Mouse (Mus musculus) hindbrain, embryonic 15.5 days (tissue): ENCODE data around the gene Serpinf2. TPM values are rescaled to one million over a fixed set of nuclear protein-coding genes. Genes with fewer than 3 reads are reported as not detected.
A peak's percentile ranks its signal among the peaks of the same experiment; 100 is the strongest.

Experiments used
- ATAC-seq: fragments of 200-750 bp; cut with Nextera tagmentation; 2 replicates; pipeline ENCODE4 v1.8.0; 2017; ENCODE audit warnings: low read depth, moderate number of reproducible peaks, moderate TSS enrichment; ENCODE audit not compliant: low FRiP score
- H3K27ac ChIP-seq: fragments of 300-500 bp; sonication (generic); replicated peaks from 2 replicates; pipeline ENCODE4 v1.5.1; 2015; ENCODE audit warnings: mild to moderate bottlenecking, inconsistent platforms
- H3K27me3 ChIP-seq: fragments of 300-500 bp; sonication (generic); 2 replicates; pipeline ENCODE4 v1.6.1; 2015; ENCODE audit warnings: control low read depth, inconsistent platforms
- H3K36me3 ChIP-seq: fragments of 300-500 bp; sonication (generic); 2 replicates; pipeline ENCODE4 v1.6.1; 2015; ENCODE audit warnings: control low read depth, inconsistent platforms
- H3K4me1 ChIP-seq: fragments of 300-500 bp; sonication (generic); replicated peaks from 2 replicates; pipeline ENCODE4 v1.6.1; 2015; ENCODE audit warnings: control low read depth, inconsistent platforms
- H3K4me2 ChIP-seq: fragments of 300-500 bp; sonication (generic); 2 replicates; pipeline ENCODE4 v1.6.1; 2015; ENCODE audit warnings: moderate library complexity, mild to moderate bottlenecking, inconsistent platforms
- H3K4me3 ChIP-seq: fragments of 300-500 bp; sonication (generic); 2 replicates; pipeline ENCODE4 v1.5.1; 2015; ENCODE audit warnings: mild to moderate bottlenecking, inconsistent platforms
- H3K9ac ChIP-seq: fragments of 300-500 bp; sonication (generic); 2 replicates; pipeline ENCODE4 v1.6.1; 2015; ENCODE audit warnings: inconsistent platforms
- H3K9me3 ChIP-seq: fragments of 300-500 bp; sonication (generic); 2 replicates; pipeline ENCODE4 v1.6.1; 2016; ENCODE audit warnings: control low read depth, inconsistent platforms
- WGBS: fragments of 180-500 bp; shearing (Covaris S2); methylation state at CpG from one replicate; pipeline ENCODE4 v1.1.7; 2015; 5-methylcytosine and 5-hydroxymethylcytosine counted together
- polyA plus RNA-seq: library from polyadenylated mRNA; unstranded; fragments of >200 nt; fragmentation: Nextera tagmentation; extraction: Ambion mirVana; gene quantifications from 2 replicates; pipeline ENCODE4 v1.2.1, GENCODE M21; 2015

The Serpinf2 gene
- polyA plus RNA-seq, 1 experiment from 2014 or later, result 0.26 TPM

DNA sequence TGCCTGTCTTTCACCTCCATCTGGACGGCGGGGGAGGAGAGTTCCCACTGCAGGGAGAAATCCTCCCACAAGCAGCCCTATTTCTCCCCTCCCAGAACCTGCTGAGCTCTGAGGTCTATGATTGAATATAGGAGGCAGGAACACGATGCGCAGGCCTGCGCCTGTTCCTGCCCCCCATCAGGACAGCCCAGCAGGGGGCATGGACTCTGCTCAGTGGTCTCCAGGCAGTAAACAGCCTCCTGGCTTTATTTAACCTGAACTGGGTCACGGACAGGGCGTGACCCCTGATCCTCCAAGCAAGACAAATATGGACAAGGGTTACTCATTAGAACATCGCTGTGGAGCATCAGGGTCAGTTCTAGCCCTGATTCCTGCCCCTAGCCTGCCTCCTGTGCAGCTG is 4.3 kb upstream of the Serpinf2 start:
- no peak overlapping the region for H3K4me2 ChIP-seq

DNA sequence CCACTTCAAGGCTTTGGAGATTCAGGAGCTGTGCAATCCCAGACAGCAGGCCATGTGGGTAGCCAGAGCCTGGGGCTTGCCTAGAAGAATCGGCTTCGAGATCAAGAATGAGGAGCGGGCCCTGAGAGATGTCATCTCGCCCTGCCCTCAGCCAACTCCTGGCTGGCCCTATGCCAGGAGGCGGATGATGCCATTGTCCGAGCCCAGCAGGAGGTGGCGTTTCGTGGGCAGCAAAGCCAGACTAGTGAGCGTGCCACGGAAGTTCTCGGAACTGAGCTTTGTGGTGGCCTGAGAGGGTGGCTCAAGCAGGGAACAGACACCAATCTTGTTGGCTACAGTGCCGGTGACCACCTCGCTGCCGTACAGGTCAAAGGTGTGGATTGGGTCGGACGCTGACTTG is 2.2 kb upstream of the Serpinf2 start:
- 62% methylated on average over 16 of the region's 16 CpGs for WGBS
- H3K9ac ChIP-seq, result no peak overlapping the region
- no peak overlapping the region for H3K4me2 ChIP-seq
- no peak overlapping the region for H3K27ac ChIP-seq
- peaks cover 23% of the 10 kb centered on the region; the same call in 1 of the 2 replicates for H3K36me3 ChIP-seq
- H3K9me3 ChIP-seq, result no peaks in the 10 kb centered on the region
- no peaks in the 10 kb centered on the region for H3K27me3 ChIP-seq
- ATAC-seq, result no peak
- no peak overlapping the region for H3K4me3 ChIP-seq
- no peaks in the 10 kb centered on the region for H3K4me1 ChIP-seq

More for the DNA sequence above, 4.3 kb upstream of the Serpinf2 start:
- Histone ChIP-seq H3K4me3 (no peak overlapping the region), H3K27me3 (no peaks in the 10 kb centered on the region), H3K9ac (no peak overlapping the region), H3K4me1 (no peaks in the 10 kb centered on the region), H3K9me3 (no peaks in the 10 kb centered on the region), H3K27ac (no peak overlapping the region), H3K36me3 (peaks cover 36% of the 10 kb centered on the region)
- 33% methylated on average over 8 of the region's 8 CpGs for WGBS
- no peak for ATAC-seq

DNA sequence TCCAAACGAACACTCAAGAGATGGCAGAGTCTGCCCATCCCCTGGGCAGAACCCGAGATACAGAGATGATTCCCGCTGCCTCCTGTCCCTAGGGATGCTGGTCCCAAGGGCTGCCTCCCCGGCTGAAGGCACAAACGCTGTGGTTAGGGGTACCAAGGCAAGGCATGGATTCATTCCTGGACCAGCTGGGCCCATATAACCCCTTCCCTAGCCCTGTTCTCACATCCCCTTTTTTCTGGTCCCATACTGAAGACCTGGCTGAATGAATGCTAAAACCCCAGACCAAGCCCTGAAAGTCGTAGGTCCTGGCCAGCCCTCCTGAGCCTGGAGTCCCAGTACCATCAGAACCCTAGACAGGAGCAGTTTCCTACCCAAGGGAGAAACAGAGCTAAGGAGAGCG is 1.6 kb upstream of the Serpinf2 start:
- no peak overlapping the region for H3K27ac ChIP-seq
- peaks cover 23% of the 10 kb centered on the region; the same call in 1 of the 2 replicates for H3K36me3 ChIP-seq
- H3K4me3 ChIP-seq, result no peak overlapping the region
- no peaks in the 10 kb centered on the region for H3K4me1 ChIP-seq
- no peaks in the 10 kb centered on the region for H3K27me3 ChIP-seq
- H3K4me2 ChIP-seq, result no peak overlapping the region
- WGBS, result 89% methylated on average over 7 of the region's 7 CpGs
- no peaks in the 10 kb centered on the region for H3K9me3 ChIP-seq
- ATAC-seq, result no peak
- no peak overlapping the region for H3K9ac ChIP-seq

DNA sequence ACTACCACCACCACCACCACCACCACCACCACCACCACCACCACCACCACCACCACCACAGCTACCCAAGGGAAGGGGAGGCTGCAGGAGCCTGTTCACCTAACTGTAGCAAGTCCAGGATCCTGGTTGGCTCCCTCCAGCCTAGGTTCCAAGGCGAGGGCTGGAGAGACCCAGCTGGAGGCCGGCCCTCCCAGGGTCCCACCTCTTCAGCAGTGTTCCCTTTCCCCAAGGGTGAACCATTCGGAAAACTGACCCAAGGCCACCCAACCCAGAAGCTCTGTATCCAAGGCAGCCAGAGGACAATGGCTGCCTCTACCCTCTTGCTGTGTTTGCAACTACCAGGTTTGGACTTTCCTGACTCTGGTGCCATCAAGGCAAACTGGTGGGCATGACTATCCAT is 560 bp upstream of the Serpinf2 start:
- Histone ChIP-seq H3K36me3 (peaks cover 16% of the 10 kb centered on the region; the same call in 1 of the 2 replicates), H3K9ac (no peak overlapping the region), H3K4me3 (no peak overlapping the region), H3K27ac (no peak overlapping the region), H3K4me2 (no peak overlapping the region), H3K27me3 (no peaks in the 10 kb centered on the region), H3K9me3 (no peaks in the 10 kb centered on the region), H3K4me1 (no peaks in the 10 kb centered on the region)
- no peak for ATAC-seq
- 87% methylated on average over 3 of the region's 3 CpGs for WGBS

DNA sequence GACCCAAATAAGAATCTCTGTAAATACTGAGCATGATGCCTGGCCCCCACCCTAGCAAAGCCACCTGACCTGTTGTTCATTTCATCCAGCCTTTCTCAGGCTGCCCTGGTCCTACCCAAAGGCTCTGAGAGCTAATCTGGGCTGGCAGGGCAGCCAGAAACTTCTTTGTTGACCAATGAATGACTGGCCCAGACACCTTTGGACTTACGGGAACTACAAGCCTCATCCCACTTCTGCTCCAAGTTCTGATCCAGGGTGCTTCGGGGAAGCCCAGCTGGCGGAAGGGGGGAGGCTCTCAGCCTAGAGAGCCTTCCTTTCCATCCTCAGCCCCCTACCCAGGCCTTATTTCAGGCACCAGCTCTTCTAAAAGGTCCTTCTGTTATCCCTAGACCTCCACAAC is 587 bp downstream of the Serpinf2 start:
- H3K9me3 ChIP-seq, result no peaks in the 10 kb centered on the region
- no peak overlapping the region for H3K4me2 ChIP-seq
- no peak overlapping the region for H3K27ac ChIP-seq
- H3K9ac ChIP-seq, result no peak overlapping the region
- no peak for ATAC-seq
- WGBS, result 90% methylated on average over 3 of the region's 3 CpGs
- H3K4me3 ChIP-seq, result no peak overlapping the region
- no peaks in the 10 kb centered on the region for H3K27me3 ChIP-seq
- no peaks in the 10 kb centered on the region for H3K4me1 ChIP-seq
- H3K36me3 ChIP-seq, result peaks cover 11% of the 10 kb centered on the region; the same call in 1 of the 2 replicates

DNA sequence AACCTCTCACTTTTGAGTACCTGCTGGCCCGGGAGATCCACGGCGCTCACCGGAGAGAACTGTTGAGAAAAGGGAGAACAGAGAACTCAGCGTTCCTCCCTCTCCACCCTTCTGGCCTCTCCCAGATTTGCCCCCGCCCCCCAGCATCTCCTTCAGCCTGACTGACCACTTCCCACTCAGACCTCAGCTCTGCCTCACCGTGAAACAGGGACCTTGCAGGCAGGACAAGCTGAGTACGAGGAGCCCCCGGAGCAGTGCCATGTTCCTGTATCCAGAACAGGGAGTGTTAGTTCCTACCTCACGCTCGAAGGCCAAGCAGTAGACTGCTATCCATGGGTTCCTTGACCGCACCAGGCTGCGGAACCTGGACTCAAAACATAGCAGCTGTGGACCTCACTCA is 1.2 kb downstream of the Serpinf2 start:
- no peak overlapping the region for H3K9ac ChIP-seq
- H3K9me3 ChIP-seq, result no peaks in the 10 kb centered on the region
- no peak overlapping the region for H3K4me2 ChIP-seq
- no peaks in the 10 kb centered on the region for H3K4me1 ChIP-seq
- 92% methylated on average over 13 of the region's 13 CpGs for WGBS
- H3K36me3 ChIP-seq, result peaks cover 8% of the 10 kb centered on the region; the same call in 1 of the 2 replicates
- H3K4me3 ChIP-seq, result no peak overlapping the region
- no peak for ATAC-seq
- H3K27me3 ChIP-seq, result no peaks in the 10 kb centered on the region
- no peak overlapping the region for H3K27ac ChIP-seq

DNA sequence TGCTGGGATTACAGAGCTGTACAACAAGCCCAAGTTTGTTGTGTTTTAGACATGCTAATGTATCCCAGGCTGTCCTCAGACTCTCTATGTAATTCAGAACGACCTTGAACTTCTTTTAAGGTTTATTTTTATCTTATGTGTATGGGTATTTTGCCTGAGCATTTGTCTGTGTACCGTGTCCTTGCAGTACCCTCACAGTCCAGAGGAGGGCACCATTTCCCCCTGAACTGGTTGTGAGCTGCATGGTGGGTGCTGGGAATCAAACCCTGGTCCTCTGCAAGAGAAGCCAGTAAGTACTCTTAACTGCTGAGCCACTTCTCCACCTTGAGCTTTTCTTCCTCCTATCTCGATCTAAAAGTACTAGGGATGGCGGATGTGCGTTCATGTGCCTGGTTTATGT is 5.3 kb downstream of the Serpinf2 start:
- no peak overlapping the region for H3K9ac ChIP-seq
- H3K36me3 ChIP-seq, result no peaks in the 10 kb centered on the region
- H3K27ac ChIP-seq, result no peak overlapping the region
- ATAC-seq, result no peak
- no peaks in the 10 kb centered on the region for H3K9me3 ChIP-seq
- H3K27me3 ChIP-seq, result no peaks in the 10 kb centered on the region
- no peak overlapping the region for H3K4me3 ChIP-seq
- H3K4me1 ChIP-seq, result 0 out of 2 replicates have a peak, but pooled peaks cover 4% of the 10 kb centered on the region
- 92% methylated on average over 5 of the region's 5 CpGs for WGBS
- H3K4me2 ChIP-seq, result no peak overlapping the region

DNA sequence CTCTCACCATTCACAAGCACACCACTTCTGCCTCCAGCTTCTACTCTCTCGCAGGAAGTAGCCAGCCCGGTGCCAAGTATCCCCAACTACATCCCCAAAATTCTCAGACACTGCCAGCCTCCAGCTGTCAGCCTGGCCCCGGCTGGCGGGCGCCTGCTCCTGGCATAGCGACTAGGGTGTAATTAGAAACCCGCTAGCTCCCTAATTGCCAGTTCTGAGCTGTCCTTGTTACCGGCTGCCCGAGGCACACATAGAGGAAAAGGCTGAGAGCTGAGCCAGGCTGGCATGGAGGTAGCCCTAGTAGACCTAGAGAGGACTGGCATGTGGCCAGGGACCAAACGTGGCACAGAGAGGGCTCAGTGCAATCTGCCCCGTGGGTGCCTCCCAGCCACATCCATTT is 8.1 kb downstream of the Serpinf2 start:
- no peak overlapping the region for H3K4me3 ChIP-seq
- ATAC-seq, result peak; percentile 75
- H3K27me3 ChIP-seq, result no peaks in the 10 kb centered on the region
- no peak overlapping the region for H3K9ac ChIP-seq
- 0 out of 2 replicates have a peak, but pooled peaks cover 4% of the 10 kb centered on the region for H3K4me1 ChIP-seq
- H3K27ac ChIP-seq, result no peak overlapping the region
- no peak overlapping the region for H3K4me2 ChIP-seq
- H3K36me3 ChIP-seq, result no peaks in the 10 kb centered on the region
- 60% methylated on average over 11 of the region's 11 CpGs for WGBS
- H3K9me3 ChIP-seq, result no peaks in the 10 kb centered on the region

DNA sequence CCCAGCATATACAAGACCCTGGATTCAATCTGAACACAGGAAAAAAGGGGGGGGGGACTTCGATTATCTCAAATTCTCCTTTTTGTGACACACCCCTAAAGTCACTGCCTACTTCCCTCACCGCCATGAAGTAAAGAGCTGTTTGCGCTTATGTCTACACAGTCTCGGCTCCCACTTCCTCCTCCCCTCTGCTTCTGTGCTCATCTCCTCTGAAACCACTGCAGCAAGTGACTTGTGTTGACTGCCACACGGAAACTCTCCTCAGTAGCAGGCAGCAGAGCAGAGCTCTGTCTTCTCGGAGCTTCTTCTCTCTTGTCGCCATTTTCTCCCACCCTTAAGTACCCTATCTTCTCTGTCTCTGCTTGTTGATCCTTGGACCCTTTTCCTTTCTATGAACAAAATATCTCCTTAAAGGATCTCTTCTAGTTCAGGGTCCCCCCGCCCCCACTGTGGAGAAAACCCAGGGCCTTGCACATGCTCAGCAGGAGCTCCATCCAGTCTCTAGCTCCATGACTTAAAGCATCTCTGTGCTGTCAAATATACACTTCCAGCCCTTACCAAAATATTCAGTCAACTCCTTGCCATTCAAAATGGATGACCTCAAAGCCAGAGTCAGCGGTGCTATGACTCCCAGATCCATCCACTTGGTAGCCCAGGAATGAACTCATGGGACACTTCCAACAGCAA is 10.2 kb downstream of the Serpinf2 start:
- Histone ChIP-seq H3K4me2 (no peak overlapping the region), H3K27me3 (no peaks in the 10 kb centered on the region), H3K9ac (no peak overlapping the region), H3K27ac (no peak overlapping the region), H3K36me3 (no peaks in the 10 kb centered on the region), H3K4me3 (no peak overlapping the region), H3K4me1 (0 out of 2 replicates have a peak, but pooled peaks cover 4% of the 10 kb centered on the region), H3K9me3 (no peaks in the 10 kb centered on the region)
- 85% methylated on average over 9 of the region's 9 CpGs for WGBS
- ATAC-seq, result no peak

DNA sequence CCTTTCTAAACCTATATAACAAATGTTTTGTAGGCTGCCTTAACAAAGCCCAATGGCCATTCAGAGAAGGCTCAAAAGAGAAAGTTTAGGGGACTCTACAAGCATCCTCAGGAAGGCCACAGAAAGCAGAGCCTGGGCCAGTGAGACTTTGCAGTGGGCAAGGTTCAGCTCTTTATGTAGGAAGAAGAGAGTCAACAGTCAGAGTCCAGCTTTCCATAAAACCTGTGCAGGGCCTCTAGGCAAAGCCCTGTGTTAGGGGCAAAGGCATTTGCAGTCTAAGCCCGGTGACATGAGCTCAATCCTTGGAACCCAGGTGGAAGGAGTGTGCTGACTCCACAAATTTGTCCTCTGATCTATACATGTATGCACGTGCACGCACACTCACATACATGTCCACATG is 14.9 kb downstream of the Serpinf2 start:
- Histone ChIP-seq H3K4me1 (no peaks in the 10 kb centered on the region), H3K4me3 (no peak overlapping the region), H3K36me3 (no peaks in the 10 kb centered on the region), H3K27me3 (no peaks in the 10 kb centered on the region), H3K9me3 (no peaks in the 10 kb centered on the region), H3K4me2 (no peak overlapping the region), H3K9ac (no peak overlapping the region), H3K27ac (no peak overlapping the region)
- 95% methylated on average over 3 of the region's 3 CpGs for WGBS
- ATAC-seq, result no peak

DNA sequence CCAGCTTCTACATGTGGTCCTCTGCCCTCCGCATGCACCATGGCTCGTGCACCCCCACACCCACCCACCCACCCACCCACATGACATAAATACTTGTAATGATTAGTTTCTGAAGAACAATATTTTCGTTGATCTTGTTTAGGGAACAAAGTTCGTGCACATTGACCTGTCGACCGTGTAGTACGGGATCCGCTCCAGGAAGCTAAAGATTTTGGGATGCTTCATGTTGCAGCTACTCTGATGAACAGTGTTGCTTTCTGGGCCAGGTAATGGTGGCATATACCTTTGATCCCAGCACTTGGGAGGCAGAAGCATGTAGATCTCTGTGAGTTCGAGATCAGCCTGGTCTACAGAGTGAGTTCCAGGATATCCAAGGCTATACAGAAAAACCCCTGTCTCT is 15.4 kb downstream of the Serpinf2 start:
- WGBS, result 90% methylated on average over 9 of the region's 9 CpGs
- no peak overlapping the region for H3K4me2 ChIP-seq
- H3K36me3 ChIP-seq, result no peaks in the 10 kb centered on the region
- H3K27me3 ChIP-seq, result no peaks in the 10 kb centered on the region
- no peaks in the 10 kb centered on the region for H3K4me1 ChIP-seq
- H3K9me3 ChIP-seq, result no peaks in the 10 kb centered on the region
- ATAC-seq, result no peak
- no peak overlapping the region for H3K27ac ChIP-seq
- H3K4me3 ChIP-seq, result no peak overlapping the region
- H3K9ac ChIP-seq, result no peak overlapping the region

DNA sequence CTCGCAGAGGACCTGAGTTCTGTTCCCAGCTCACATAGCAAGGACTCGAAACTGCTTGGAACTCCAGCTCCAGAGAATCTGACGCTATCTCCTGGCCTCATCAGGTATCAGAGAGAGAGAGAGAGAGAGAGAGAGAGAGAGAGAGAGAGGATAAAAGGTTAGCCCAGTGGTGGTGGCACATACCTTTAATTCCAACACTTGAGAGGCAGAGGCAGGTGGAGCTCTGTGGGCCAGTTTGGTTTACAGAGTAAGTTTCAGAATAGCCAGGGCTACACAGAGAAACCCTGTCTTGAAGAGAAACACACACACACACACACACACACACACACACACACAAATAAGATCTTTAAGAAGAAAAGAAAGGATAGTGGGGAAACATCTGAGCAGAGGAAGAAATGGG is 16.3 kb downstream of the Serpinf2 start:
- WGBS, result 89% methylated on average over 3 of the region's 3 CpGs
- Histone ChIP-seq H3K4me3 (no peak overlapping the region), H3K4me2 (no peak overlapping the region), H3K9me3 (no peaks in the 10 kb centered on the region), H3K9ac (no peak overlapping the region), H3K36me3 (no peaks in the 10 kb centered on the region), H3K27ac (no peak overlapping the region), H3K27me3 (no peaks in the 10 kb centered on the region), H3K4me1 (no peaks in the 10 kb centered on the region)
- ATAC-seq, result no peak
